Mouse (Mus musculus) stomach, postnatal 0 days (tissue): ENCODE measurements around the gene Tmem126a.
A peak's percentile ranks its signal among the peaks of the same experiment; 100 is the strongest.

Experiments
- CTCF ChIP-seq: IDR thresholded peaks from 2 replicates; pipeline ENCODE4 v1.5.1; 2016; ENCODE audit warnings: antibody characterized with exemption, low read depth, mild to moderate bottlenecking, moderate library complexity
- EP300 ChIP-seq: optimal IDR thresholded peaks from 2 replicates; pipeline ENCODE3; 2016; ENCODE audit warnings: antibody characterized with exemption

DNA sequence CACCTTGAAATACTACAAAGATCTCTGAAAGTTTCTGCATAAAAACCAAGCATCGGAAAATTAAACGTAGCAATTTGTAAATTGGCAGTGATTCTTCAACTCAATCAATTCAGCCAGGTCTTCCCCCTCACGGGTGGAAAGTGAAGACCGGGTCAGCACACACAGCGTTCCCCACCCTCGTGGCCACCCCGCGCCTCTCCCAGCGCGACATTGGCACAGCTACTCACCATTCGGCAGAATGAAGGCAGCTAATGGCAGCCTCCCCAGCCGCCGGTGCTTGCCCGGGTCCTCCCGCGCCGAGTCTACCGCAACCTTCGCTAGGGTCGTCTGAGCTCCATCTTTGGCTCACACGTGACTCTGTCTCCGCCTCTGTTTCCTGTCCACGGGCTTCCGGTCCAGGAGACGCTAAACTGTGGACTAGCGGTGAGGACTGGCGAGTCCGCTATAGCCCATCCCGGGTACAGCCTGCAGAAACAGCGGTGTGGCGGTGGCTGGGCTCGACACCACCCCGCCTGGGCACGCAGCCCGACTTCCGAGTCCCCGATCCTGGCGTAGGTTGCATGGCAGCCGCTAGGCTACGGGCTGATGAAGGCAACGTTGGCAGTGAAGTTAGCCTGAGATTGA is at the start of gene Tmem126a:
- peak; percentile 52 for TF ChIP-seq CTCF
- no peak for TF ChIP-seq EP300
